Mouse (Mus musculus) myocyte (in vitro differentiated cells): ENCODE measurements around the gene Dct.

ENCODE experiments used
- CEBPB ChIP-seq: IDR thresholded peaks from 2 replicates; pipeline ENCODE4 v1.6.1; 2011; ENCODE audit warnings: mild to moderate bottlenecking, moderate library complexity; ENCODE audit not compliant: poor library complexity, insufficient read depth, severe bottlenecking
- E2F4 ChIP-seq: IDR thresholded peaks from one replicate; pipeline ENCODE4 v1.6.1; 2011; ENCODE audit warnings: mild to moderate bottlenecking, control low read depth, moderate library complexity; ENCODE audit not compliant: insufficient read depth
- MYOD1 ChIP-seq, 3 experiments: IDR thresholded peaks; one replicate each; pipeline ENCODE4 v1.6.1; 2011; ENCODE audit warnings: control low read depth in 2 of 3, low read depth in 2 of 3, mild to moderate bottlenecking in 2 of 3, moderate library complexity in 1 of 3; ENCODE audit not compliant: insufficient read length in 2 of 3, control insufficient read depth in 1 of 3
- MYOG ChIP-seq, 3 experiments: IDR thresholded peaks; one replicate each; pipeline ENCODE4 v1.6.1; 2011; ENCODE audit warnings: control low read depth in 2 of 3, low read depth in 2 of 3, mild to moderate bottlenecking in 2 of 3; ENCODE audit not compliant: insufficient read length in 2 of 3, control insufficient read depth in 1 of 3, insufficient read depth in 1 of 3
- POLR2A ChIP-seq: IDR thresholded peaks from one replicate; pipeline ENCODE4 v1.6.1; 2011; ENCODE audit warnings: low read depth, mild to moderate bottlenecking, control low read depth, moderate library complexity; ENCODE audit not compliant: insufficient read length
- TCF12 ChIP-seq: IDR thresholded peaks from one replicate; pipeline ENCODE4 v1.6.1; 2011; ENCODE audit warnings: mild to moderate bottlenecking, control low read depth; ENCODE audit not compliant: poor library complexity, insufficient read depth, severe bottlenecking
- TCF3 ChIP-seq: IDR thresholded peaks from one replicate; pipeline ENCODE4 v1.6.1; 2011; ENCODE audit warnings: low read depth, control low read depth; ENCODE audit not compliant: insufficient read length
- USF1 ChIP-seq: IDR thresholded peaks from one replicate; pipeline ENCODE4 v1.6.1; 2011; ENCODE audit warnings: low read depth, mild to moderate bottlenecking, control low read depth, moderate library complexity

DNA sequence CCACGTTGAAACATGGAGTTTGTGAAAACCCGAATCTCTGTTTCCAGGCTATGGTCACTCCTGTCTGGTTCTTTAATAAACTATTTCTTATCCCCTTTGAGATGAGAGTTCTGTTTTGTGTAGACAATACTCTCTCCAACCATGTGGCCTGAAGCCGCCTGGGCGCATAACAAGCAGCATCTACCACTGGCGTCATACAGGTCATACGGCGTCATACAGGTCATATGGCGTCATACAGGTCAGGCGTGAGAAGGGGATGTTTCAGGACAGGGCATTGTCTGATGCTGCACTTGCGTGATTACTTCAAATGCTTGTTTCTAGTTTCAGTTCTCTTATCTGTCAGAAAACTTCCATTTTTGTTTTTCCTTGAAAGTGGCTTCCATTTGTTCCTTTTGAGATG is 47.6 kb downstream of the Dct start:
- TF ChIP-seq POLR2A (no peak), MYOD1 (IDR thresholded peaks at IDR 0.05; ENCODE audit: control insufficient read depth in 1 of 3, insufficient read length in 2 of 3, low read depth in 2 of 3) (no peak), USF1 (no peak), CEBPB (no peak), E2F4 (no peak), TCF12 (no peak), MYOG (IDR thresholded peaks at IDR 0.05; ENCODE audit: control insufficient read depth in 1 of 3, insufficient read depth in 1 of 3, insufficient read length in 2 of 3, low read depth in 2 of 3) (no peak), TCF3 (no peak)
